Mouse (Mus musculus): ENCODE measurements around the gene Gkap1.

Gene Gkap1

DNA sequence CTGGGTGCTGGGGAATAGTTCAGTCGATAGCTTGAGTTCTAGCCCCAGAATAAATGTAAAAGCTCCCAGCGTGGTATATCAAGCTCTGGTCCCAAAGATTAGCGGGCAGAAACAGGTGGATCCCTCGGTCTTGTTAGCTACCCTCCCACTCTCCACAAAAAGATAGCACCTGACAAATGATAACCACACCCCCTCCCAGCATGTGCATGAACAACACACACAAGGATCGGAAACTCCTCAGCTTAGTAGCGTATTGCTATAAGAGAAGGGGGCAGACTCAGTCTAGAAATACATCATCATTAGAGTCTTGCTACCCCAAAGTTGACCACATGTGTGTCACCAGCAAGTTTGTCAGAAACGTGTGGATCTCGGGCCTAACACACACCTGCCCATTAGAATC is at the start of gene Gkap1:
Gene Gkap1 (minus strand): TSS at position 101 of the 400 bp plus-strand sequence.
- no peak for DNase-seq (ENCODE audit: low spot score)

DNA sequence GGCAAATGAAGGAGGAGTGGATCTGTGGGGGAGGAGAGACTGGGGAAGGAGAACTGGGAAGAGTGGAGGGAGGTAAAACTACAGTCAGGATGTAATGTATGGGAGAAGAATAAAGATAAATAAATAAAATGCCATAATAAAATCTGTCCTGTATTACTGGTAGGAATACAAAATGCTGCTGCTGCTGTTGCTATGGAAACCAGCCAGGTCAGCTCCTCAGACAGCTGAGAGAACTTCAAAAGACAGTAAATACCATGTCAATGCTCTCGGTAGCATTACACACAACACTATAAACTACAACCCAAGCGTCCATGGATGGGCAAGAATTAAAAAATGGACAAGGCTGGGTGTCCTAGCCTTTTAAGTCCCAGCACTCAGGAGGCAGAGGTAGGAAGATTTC is 42.3 kb upstream of the Gkap1 start:
- no peak for DNase-seq (ENCODE audit: low spot score)

DNA sequence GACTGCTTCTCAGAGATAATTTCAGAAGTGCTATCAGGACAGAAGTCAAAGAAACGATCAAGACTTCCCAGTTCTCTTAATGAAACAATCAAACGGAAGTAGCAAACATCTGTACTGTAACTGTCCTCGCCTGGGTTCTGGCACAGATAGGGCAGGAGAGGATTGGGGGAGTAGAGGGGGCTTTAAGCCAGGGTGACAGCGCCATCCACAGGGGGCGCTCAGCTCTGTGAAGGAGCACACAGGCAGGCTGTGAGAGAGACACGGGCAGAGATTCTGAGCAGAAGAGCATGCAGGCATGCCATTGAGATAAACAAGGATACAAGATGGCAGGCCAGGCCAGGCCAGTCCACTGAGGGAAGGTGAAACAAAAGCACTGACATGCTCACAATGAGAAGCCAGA is 39.5 kb upstream of the Gkap1 start:
- DNase-seq (ENCODE audit: low spot score): no peak

DNA sequence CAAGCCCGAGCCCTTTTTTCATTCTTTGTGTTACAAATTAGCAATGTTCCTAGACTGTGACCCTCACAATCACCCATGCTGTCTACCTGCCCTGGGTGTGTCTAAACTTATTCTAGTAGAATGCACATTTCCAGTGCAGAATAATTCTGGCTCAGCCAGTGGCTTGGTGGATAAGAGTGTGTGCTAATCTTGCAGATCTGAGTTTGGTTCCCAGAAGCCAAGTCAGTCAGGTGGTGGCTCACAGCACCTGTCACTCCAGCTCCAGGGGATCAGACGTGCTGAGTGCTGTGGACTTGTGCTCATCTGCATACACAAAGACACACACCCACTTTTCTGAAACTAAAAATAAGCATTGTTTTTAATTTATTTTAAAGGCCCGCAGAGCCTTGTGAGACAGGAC is 38.3 kb upstream of the Gkap1 start:
- no peak for DNase-seq (ENCODE audit: low spot score)

DNA sequence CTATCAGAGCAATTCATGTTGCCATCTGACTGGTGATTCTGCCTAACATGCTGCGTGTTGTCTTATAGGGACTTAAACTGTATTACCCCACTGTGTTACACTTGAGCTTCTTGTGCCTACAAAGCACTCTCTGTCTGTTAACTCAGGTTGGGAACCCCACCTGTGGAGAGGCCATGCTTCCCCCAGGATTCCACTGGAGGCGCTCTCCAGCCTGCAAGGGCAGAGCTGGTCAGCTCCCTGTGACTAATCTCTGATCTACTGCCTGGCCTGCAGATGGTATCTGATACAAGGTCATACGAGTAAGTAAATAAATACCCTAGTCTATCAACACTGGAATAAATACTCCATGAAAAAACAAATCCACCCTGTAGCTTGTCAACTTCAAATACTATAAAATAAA is 35.9 kb upstream of the Gkap1 start:
- no peak for DNase-seq (ENCODE audit: low spot score)

DNA sequence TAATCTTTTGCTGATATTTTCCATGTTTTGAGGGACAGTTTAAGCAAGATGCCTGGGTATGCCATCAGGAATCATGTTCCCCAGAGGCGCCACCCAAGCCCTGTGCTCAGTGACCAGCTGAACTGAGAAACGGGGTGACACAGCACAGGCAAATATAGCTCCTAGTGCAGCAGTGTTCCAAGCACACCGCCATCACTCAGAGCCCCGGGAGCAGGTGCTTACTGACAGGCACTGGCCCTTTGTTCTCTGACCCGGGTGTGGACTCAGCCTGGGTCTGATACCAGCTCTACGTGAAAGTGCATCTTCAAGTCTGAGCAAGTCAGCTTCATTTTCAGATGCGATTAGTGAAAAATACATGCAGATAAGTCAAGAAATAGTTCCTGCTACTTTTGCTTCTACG is 34.0 kb upstream of the Gkap1 start:
- no peak for DNase-seq (ENCODE audit: low spot score)

DNA sequence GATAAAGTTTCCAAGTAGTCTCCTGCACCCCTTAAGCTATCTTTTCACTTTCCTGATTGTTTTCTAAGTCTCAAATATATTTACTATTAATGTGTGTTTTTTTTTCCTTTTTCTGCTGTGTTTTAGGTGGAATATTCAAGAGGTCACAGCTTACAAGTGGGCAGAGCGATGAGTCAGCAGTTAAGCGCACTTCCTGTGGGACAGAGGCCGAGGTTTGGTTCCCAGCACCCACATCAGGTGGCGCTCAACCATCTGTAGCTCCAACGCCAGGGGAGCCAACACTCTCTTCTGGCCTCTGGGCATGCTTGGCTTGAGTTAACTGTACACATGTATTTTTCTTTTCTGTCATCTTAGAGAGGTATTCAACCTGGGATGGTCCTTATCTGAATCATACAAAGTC is 32.0 kb upstream of the Gkap1 start:
- no peak for DNase-seq (ENCODE audit: low spot score)

DNA sequence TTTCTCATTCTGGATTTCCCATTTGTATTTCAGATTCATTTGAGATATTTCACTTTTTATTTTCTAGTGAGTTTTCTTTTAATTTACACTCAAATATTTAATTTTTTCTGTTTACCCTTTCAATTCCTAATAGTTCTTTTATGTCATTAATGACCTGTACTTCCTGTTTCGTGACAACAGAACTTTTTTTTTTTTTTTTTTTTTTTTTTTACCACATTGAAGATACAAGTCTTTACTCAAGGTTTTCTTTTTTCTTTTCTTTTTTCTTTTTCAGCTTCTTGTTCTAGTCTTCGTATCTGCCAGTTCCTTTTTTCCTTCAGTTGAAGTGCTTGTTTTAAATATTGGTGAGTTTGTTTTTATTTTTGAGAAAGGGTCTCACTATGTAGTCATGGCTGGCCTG is 29.7 kb upstream of the Gkap1 start:
- DNase-seq (ENCODE audit: low spot score): no peak

DNA sequence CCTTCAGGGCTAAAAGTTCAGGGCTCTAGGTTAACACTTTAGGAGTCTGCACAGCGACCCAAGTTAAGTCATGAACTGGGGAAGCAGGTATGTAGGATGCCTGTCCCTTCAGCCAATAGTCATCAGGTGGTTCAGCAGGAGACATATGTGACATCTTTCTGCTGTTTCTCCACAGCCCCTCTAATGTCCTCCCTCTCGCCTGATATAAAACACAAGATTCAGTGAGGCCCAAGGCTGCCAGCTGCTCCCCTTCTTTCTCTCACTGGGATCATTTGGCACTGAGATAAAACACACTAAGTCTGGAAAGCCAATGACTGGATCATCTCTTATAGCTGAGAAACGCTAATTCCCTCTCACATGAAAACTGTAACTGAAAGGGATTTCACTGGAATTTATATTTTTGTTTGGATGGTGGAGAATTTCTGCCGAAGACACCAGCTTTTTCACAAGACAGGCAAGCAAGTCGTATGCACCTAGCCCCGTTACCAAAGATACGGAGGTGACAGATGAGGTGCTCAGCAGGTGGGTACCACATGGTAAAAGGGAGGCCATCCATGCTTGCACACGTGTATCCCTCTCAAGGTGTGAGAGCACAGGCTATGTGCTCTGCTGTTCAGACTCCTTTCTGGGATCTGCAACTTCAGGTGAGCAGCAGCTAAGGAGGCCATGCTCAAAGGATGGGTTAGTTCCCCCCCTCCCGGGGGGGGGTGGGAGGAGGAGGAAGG is 27.1 kb upstream of the Gkap1 start:
- DNase-seq (ENCODE audit: low spot score): no peak

DNA sequence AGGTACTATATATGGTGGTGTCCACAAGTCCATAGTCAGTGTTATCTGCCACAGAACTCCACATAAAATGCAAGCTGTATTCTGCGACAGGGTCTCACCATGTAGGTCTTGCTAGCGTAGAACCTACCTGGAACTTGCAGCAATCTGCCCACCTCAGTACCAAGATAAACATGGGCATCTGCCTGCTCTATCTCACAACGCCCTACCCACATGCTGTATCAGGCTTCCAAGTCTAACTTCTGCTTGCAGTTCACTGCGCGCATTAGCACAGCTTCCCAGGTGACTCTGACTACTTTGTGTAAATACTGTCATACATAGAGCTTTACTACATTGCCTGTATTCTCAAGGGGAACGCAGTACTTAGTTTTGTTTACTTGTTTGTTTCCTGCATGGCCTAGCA is 26.5 kb upstream of the Gkap1 start:
- DNase-seq (ENCODE audit: low spot score): no peak

DNA sequence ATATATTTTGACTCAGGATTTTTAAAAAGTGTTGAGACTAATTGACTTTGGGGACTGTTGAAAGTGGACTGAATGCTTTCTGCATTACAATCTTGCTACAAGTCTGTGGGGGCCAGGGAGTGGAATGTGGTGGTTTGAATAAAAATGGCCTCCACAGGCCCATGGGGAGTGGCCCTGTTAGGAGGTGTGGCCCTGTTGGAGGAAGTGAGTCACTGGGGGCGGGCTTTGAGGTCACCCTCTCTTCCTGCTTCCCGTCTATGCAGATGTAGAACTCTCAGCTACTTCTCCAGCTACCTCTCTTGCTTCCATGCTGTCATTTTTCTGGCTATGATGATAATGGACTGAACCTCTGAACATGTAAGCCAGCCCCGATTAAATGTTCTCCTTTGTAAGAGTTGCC is 23.3 kb upstream of the Gkap1 start:
- no peak for DNase-seq (ENCODE audit: low spot score)

DNA sequence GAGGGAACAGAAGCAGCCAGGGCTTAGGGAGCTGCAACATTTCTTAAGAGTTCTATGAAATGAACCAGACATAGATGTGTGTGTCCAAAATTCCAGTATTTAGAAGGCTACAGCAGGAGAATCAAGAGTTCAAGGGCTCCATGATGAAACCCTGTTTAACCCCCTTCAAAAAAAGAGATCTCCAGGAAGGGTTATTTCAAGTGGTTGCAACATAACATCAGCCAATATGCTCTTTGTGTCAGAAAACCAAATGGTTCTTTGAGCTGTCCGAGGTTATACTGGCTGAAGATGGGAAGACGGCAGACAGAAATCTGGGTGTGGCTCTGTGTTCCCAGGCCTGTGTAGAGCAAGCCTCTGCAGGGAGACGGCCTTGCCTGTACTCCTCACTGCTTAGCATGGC is 20.1 kb upstream of the Gkap1 start:
- no peak for DNase-seq (ENCODE audit: low spot score)

DNA sequence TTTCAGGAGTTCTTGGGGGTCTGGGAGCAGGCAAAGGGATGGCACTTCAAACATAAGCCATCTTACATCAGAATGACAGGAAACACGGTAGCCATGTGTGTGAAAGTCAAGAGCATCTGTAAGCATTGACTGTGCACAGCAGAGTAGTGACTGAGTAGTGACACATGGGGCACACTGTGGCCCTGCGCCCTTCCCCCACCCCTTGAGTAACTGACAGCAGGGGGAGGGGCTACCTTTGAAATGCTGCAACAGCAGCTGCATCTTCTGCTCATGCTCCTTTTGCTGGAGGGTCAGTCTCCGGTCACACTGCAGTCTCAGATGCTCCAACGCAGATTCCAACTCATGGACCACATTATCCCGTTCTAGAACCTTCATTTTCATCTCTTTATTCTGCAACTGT is 17.3 kb upstream of the Gkap1 start:
- no peak for DNase-seq (ENCODE audit: low spot score)

DNA sequence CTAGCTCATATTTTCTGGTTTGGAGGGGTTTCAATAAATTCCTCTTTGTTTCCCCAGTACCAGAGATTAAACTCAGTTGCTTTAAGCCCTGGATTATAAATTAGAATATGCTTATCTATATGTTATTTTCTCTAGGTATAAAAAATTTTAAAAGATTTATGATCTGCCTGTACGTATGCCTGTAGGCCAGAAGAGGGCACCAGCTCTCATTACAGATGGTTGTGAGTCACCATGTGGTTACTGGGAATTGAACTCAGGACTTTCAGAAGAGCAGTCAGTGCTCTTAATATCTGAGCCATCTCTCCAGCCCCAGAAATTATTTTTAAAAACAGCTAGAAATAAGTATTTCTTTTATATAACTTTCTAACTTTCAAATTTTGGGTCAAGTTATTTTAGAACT is 13.8 kb upstream of the Gkap1 start:
- DNase-seq (ENCODE audit: low spot score): no peak

DNA sequence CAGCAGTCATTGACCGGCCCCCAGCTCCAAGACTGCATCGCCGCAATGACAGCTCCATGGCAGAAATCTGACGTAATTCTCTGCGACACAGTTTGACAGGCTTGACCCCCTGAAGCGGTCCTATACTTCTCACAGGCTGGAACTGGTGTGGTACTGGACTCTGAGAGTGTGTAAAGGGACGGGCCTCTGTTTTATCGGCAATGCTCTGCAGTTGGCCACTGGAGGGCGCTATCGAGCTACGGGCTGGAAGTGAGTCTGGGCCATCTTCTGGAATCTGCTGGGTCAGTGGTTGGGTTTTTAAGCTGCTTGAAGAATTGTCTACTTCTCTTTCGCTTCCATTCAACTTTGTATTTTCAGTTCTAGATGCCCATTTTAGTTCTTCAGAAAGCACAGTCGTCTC is 12.3 kb upstream of the Gkap1 start:
- DNase-seq (ENCODE audit: low spot score): peak; percentile 47

DNA sequence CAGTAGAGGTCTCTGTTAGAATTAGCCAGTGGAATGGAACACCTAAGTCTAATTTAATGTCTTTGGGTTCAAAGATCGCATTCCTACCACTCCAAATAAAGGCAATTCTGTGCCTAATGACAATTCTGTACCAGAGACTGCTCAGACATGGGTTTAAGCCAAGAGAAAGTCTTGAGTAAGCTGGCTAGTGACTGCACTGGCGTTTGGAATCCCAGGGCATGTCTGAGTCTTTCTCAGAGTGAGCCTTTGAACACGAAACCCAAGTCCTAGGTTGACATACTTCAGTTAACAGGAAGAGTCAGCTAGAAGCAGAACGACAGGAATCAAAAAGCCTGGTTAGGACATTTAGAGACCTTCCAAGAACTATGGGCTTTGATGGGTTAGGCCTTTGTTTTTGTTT is 8.0 kb upstream of the Gkap1 start:
- no peak for DNase-seq (ENCODE audit: low spot score)

DNA sequence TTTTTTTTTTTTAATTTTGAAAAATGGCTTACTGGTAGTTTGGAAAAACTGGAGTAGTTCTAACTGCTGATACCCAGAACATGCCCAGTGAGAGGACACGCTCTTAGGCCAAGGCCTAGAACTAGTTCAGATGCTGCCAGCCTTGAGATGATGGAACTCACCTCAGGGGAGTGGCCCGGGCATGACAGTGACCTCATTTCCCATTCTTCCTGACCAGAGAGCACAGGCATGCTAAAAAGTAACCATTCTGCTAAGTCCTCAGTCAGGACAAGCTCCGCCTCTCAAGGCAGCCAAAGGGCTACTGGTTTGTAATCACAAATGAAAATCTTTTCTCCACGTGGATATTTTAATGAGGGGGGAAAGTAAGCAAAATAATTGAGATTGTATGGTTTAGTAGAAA is 6.4 kb upstream of the Gkap1 start:
- DNase-seq (ENCODE audit: low spot score): no peak

DNA sequence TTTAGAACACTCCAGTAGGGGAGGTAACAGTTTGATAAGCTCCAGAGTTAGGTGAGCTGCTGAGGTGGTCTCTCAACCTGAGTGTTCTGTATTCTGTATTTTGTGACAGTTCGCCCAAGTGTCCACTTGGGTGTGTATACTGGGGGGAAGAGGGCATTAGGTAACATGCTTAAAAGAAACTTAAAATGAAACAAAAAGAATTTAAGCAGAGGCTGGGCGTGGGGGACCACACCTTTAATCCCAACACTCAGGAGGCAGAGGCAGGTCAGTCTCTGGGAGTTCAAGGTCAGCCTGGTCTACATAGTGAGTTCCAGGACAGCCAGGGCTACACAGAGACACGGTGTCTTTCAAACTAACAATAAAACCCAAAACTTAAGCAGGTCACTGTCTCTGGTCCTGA is 5.0 kb upstream of the Gkap1 start:
- no peak for DNase-seq (ENCODE audit: low spot score)

DNA sequence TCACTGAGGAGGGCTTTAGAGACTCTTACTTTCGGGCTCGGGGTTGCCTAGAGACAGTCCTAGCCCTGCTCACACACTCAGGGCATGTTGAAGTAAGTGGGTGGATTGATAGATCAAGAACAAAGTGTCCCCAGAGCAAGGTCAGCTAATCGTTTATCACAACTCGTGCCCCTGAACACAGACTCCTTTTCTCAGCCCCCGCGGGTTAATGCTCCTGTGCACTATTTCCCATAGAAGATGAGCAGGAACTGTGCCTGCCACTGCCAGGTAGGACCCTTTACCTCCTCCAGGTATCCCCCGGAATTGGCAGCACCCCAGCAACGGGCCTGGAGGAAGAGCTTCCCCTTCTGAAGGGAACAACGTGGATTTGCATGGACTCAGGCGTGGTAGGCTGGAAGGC is 757 bp upstream of the Gkap1 start:
- no peak for DNase-seq (ENCODE audit: low spot score)

DNA sequence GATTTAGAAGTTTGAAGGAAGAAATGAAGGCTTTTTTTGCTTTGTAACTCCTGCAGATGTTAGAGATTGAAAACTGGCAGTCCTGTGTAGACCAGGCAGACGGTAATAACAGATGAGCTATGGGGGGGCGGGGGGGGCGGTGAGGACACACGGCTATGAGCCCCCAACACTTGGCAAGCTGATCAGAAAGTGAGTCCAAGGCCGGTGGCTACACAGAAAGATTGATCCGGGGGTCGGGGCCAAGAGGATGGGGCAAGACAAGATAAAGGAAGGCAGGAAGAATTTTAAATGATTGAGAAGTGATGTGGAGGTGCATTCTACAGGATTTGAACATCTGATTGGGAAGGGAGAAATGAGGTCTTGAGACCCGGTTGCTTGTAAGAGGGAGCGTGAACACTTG is 423 bp downstream of the Gkap1 start:
- DNase-seq (ENCODE audit: low spot score): no peak

DNA sequence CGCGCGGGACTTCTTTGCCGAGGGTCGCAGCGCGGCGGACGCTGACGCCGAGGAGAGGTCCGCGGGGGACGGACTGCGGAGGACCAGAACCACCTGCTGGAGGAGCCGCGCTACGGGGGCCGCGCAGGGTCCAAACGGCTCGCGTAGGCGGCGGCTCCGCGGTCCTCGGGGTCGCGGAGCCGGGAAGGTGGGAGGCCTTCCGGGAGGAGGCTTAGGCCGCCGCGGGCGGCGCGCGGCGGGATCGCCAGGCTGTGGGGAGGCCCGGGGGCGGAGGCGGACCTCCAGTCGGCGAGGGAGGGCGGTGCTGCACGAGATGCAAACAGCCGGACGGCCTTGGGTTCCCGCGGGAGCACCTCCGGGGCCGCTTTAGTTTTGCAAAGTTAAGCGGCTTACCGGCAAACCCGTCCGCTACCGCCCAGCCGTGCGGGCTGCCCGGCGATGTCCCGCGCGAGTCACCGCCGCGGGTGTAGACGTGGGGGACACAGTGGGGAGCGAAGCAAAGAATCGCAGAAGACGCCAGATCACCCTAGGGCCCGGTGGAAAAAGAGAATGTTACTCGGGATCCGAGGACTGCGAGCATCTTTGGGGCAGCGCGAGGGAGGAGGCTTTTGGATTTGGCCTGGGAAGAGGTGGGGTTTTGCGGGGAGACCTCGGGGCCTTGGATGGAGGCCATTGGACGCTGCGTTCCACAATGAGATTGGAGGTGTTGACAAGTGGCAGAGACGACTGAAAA is 1.1 kb downstream of the Gkap1 start:
- DNase-seq (ENCODE audit: low spot score): no peak

DNA sequence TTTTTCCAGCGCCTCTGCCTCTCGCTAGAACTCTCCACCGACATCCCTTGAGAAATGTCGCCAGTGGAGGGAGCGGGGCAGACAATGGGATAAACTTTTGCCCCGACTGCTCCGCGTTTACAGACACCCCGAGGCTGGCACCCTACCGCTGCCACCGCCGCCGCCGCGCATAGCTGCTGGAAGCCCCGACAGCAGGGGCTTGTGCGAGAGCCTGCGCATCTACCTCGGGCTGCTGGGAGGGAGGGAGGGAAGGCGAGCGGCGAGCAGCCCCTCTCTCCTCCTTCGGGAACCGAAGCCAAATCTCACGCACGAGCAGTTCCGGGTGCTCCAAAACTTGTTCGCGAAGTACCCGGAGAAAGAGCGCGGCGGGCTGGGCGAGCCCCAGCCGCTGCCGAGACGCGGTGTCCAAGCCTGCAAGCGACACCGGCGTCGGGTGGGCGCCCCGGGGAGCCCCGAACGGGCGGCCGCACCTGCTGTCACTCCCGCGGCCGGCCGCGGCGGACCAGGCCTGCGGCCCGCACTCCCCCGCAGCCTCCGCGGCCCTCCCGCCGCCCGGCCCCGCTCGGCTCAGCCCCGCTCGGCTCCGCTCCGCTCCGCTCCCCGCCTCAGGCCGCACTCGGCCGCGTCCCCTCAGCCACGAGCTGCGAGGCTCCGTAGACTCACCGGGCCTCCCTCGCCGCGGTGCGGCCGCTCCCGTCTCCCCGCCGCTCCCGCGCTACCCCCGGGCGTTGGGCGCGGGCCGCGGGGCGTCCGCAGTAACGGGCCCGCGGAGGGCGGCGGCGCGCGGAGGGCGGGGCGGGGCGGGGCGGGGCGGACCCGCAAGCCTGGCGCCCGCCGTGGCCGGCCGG is 1.9 kb downstream of the Gkap1 start:
- DNase-seq (ENCODE audit: low spot score): no peak

DNA sequence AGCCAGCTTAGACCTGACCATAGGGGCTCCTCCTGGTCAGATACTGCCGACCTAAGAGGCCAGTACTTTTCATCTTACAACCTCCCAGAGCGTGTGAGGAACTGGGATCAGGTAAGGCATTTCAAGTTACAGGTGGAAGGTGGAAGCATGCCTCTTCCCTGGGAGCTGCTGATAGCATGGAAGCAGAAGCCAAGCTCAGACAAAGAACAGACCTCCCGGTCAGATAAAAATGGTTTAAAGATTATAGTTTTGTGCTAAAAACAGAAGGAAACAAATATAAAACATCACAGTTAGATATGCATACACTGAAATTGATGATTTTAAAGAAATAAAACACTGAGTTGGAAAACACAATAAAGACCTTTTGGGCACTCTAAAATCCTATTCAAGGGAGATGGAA is 8.6 kb downstream of the Gkap1 start:
- no peak for DNase-seq (ENCODE audit: low spot score)
